In the genomic region with DNA sequence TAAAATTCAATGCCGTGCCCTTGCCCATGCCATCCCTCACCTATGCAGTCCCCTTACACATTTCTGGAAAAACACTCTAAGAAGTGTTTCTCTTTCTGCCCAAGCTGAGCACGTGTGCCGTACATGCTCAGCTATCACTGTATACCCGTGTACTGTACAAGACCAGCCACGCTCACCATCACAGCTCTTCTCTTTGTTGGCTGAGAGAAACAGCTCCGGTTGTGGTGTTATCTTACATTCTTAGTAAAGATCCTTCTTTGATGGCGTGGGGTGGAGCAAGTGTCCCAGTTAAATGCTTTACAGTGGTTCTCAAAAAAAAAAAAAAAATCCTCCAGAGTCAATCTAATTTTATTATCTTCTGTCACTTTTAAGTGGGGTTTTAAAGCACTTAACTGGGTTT, we compare ENCODE assay signal across 18 mouse cellular contexts.
"Had no signal": no experiment of that assay in that cellular context is flagged by ENCODE, and none has a peak within 500 bp of the region (broad histone marks: within the 10 kb centered on the region; RNA-seq: fewer than 3 reads in every experiment).

No protein-coding gene starts in this region.

- H3K4me3 ChIP-seq: midbrain, embryonic 10.5 days; midbrain, embryonic 12.5 days; myocyte; neural tube, embryonic 13.5 days; neural tube, embryonic 15.5 days had no signal

- H3K9ac ChIP-seq: lung, embryonic 14.5 days; midbrain, embryonic 12.5 days; neural tube, embryonic 13.5 days; neural tube, embryonic 15.5 days had no signal

- H3K36me3 ChIP-seq: midbrain, embryonic 10.5 days; midbrain, embryonic 12.5 days; neural tube, embryonic 13.5 days; neural tube, embryonic 15.5 days had no signal

- H3K27ac ChIP-seq: midbrain, embryonic 10.5 days; midbrain, embryonic 12.5 days; neural tube, embryonic 13.5 days; neural tube, embryonic 15.5 days had no signal

- H3K9me3 ChIP-seq: midbrain, embryonic 10.5 days; midbrain, embryonic 12.5 days; neural tube, embryonic 13.5 days; neural tube, embryonic 15.5 days had no signal

- H3K4me2 ChIP-seq: lung, embryonic 14.5 days; midbrain, embryonic 12.5 days; neural tube, embryonic 13.5 days; neural tube, embryonic 15.5 days had no signal

- ATAC-seq: midbrain, embryonic 16.5 days had no signal

- DNase-seq: lung, embryonic 14.5 days; lung, postnatal 10 days; lung, postnatal 4 days; midbrain, embryonic 14.5 days; retina, postnatal 1 day; right cerebral cortex, adult 18-20 months; right cerebral cortex, postnatal 25 days; right cerebral cortex, postnatal 4 days; spleen, adult 18-20 months; thymus, adult 18-20 months; thymus, postnatal 14 days; thymus, postnatal 36 days had no signal

- H3K27me3 ChIP-seq: neural tube, embryonic 13.5 days; neural tube, embryonic 15.5 days had no signal
